Mouse (Mus musculus): ENCODE measurements at regions not wholly inside any gene's neighbourhood (a gene's known extent, or its start where the extent isn't known, plus 50 kb on each side); places are given as distances from the start of the nearest gene placed in this dataset.

DNA sequence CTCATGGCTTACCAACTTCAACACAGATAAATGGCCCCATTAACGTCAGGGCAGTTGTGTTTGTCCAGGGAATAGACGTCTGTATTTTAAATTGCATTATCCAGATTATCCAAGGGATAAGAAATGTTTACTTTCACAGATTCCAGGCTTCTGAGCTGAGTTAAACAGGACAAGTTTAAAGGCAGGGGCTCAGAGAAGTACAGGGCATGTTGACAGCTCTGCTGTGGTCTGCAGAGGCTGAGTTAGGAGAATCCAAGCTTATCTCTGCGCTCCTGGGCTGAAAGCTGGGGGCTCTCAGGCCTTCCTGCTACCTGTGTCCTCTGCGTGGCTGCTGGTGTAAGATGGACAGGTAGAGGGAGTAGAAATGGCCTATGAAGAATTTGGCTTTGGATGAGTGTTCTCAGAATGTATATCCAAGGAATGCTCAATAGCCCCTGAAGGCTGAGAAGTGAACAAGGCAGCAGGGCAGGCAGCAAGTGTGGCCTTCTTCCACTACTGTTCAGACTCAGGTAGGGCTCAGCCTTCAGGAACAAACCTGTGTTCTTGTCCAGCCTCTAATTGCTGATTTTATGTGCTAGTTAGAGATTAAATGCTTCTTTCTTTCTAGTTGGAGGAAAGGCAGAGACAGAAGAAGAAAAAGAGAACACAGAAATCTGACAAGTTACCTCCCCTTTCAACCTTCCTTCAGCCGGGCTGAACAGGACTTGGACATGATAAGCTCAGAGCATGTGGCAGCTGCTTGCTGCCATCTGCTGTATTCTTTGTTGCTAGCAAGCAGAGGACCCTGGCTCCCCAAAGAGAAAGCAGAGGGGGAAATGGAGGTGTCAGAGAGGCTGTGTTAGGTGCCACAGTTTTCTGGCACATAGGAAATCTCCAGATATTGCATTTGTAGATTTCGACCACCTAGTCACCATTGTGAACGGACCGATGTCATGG, 77.9 kb upstream of the Grem2 start:
- DNase-seq (ENCODE audit: low spot score in 2 of 2) = peak in 1 of 2 experiments; percentile 5

DNA sequence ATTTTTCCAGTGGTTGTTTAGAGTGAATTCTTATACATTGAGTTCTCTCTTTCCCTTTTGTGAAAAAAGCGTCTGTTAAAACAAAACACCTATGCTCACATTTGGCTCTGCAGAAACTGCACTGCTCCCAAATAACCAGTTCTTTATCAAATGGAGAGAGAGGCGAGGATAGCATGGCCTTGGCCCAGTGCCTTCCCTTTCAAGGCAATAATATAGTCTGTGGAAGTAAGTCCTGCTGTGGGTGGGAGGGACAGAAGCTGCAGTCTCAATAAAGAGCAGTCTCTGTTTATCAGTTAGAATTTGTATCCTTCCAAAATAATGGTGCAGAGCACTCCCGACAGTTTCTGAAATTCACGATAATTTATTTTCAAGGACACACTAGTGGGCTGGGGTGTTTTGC, 70.9 kb upstream of the Grem2 start:
- DNase-seq (ENCODE audit: low spot score in 2 of 2) = no peak

DNA sequence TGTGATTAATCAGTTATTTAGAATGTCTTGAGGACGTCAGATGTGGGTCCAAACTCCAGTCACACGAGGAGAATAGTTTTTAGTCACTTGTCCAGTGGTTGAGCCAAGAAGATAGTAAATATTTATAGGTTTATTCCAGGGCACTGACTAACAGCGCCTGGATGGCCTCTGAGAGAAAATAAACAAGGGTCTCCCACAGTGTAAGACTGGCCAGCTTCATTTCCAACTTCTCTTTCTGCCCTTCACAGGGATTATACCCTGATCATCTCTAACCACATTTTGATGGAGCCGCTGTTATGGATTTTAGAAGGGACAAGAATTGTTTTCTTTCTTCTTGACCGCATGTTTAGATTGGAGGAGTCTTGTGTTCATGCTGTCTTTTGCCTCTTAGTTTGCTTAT, 67.0 kb upstream of the Grem2 start:
- no peak for DNase-seq (ENCODE audit: low spot score in 2 of 2)

- DNase-seq (ENCODE audit: low spot score in 2 of 2) = no peak
Observed at GRCm38 (mm10) chr1:174971895-174972294, 50.3 kb upstream of the Grem2 start.
